Mouse (Mus musculus): ENCODE measurements around the gene Npr3. TPM values are rescaled to one million over a fixed set of nuclear protein-coding genes. Genes with fewer than 3 reads are reported as not detected.

The Npr3 gene
- polyA plus RNA-seq, 1 experiment from 2014 or later: 3.8 TPM

- no peak for ATAC-seq
- TF ChIP-seq CTCF (IDR thresholded peaks at IDR 0.05; ENCODE audit: low read depth): no peak
Observed at GRCm38 (mm10) chr15:11866918-11867317, 40.2 kb downstream of the Npr3 start.

DNA sequence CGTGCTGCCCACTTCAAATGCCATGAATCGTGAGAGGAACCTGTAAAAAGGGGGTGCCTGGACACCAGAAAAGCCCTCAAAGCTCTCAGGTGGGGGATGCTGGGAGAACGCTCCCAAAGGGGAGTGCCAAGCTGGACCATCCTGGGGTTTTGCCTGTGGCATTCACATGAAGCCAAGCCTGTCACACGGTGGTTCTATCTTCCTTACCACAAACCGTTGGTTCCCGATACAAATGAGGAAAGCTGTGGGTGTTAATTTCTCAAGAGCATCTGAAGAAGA is 43.6 kb downstream of the Npr3 start:
- Histone ChIP-seq H3K36me3 (ENCODE audit: control insufficient read depth, insufficient read depth) (no peaks in the 10 kb centered on the region; the same call in 1 of the 2 replicates), H3K4me2 (replicated peaks; ENCODE audit: low read depth) (no peak overlapping the region), H3K4me1 (replicated peaks; ENCODE audit: control insufficient read depth, insufficient read depth, low read length) (no peaks in the 10 kb centered on the region), H3K4me3 (ENCODE audit: low read depth, low read length) (no peak overlapping the region), H3K27me3 (replicated peaks; ENCODE audit: control insufficient read depth, insufficient read depth, low read length) (no peaks in the 10 kb centered on the region), H3K9me3 (ENCODE audit: control insufficient read depth) (no peaks in the 10 kb centered on the region), H3K27ac (ENCODE audit: low read depth, low read length) (no peak overlapping the region), H3K9ac (ENCODE audit: low read depth, low read length) (no peak overlapping the region)
- 90% methylated on average over 6 of the region's 6 CpGs for WGBS
- no peak for ATAC-seq
- TF ChIP-seq CTCF (IDR thresholded peaks at IDR 0.05; ENCODE audit: low read depth): no peak

More at GRCm38 (mm10) chr15:11866918-11867317, 40.2 kb downstream of the Npr3 start:
- Histone ChIP-seq H3K36me3 (ENCODE audit: control insufficient read depth, insufficient read depth) (no peaks in the 10 kb centered on the region), H3K4me2 (replicated peaks; ENCODE audit: low read depth) (no peak overlapping the region), H3K27ac (ENCODE audit: low read depth, low read length) (no peak overlapping the region), H3K9me3 (ENCODE audit: control insufficient read depth) (no peaks in the 10 kb centered on the region), H3K4me3 (ENCODE audit: low read depth, low read length) (no peak overlapping the region), H3K9ac (ENCODE audit: low read depth, low read length) (no peak overlapping the region), H3K27me3 (replicated peaks; ENCODE audit: control insufficient read depth, insufficient read depth, low read length) (no peaks in the 10 kb centered on the region), H3K4me1 (replicated peaks; ENCODE audit: control insufficient read depth, insufficient read depth, low read length) (no peaks in the 10 kb centered on the region)
- WGBS: 82% methylated on average over 3 of the region's 3 CpGs

GRCm38 (mm10) chr15:11862785-11863539 is 44.1 kb downstream of the Npr3 start:
- H3K4me2 ChIP-seq (replicated peaks; ENCODE audit: low read depth): no peak overlapping the region
- no peak for ATAC-seq
- no peaks in the 10 kb centered on the region for H3K4me1 ChIP-seq (replicated peaks; ENCODE audit: control insufficient read depth, insufficient read depth, low read length)
- no peaks in the 10 kb centered on the region; the same call in 1 of the 2 replicates for H3K36me3 ChIP-seq (ENCODE audit: control insufficient read depth, insufficient read depth)
- no peak overlapping the region for H3K9ac ChIP-seq (ENCODE audit: low read depth, low read length)
- no peaks in the 10 kb centered on the region for H3K27me3 ChIP-seq (replicated peaks; ENCODE audit: control insufficient read depth, insufficient read depth, low read length)
- TF ChIP-seq CTCF (IDR thresholded peaks at IDR 0.05; ENCODE audit: low read depth): no peak
- H3K4me3 ChIP-seq (ENCODE audit: low read depth, low read length): no peak overlapping the region
- no peaks in the 10 kb centered on the region for H3K9me3 ChIP-seq (ENCODE audit: control insufficient read depth)
- no peak overlapping the region for H3K27ac ChIP-seq (ENCODE audit: low read depth, low read length)
- 66% methylated on average over 15 of the region's 15 CpGs for WGBS

DNA sequence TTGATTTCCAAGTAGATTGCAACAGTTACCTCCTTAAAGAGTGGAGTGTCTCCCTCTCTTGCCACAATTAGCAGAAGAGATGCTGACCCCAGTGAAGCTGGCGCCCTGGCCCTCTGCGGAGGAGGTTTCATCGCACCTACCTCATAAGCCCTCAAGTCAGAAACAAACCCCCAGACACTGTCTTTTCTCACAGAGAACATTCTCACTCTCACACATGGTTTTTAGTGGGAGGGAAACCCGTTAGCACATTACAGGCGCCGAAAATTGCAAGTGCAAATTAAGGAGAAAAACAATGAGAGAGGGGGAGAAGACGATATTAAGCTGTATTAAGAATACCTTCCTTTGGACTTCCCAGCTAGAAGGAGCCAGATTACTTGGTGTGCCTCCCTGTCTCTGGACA is 44.8 kb downstream of the Npr3 start:
- no peak for ATAC-seq
- H3K4me1 ChIP-seq (replicated peaks; ENCODE audit: control insufficient read depth, insufficient read depth, low read length): no peaks in the 10 kb centered on the region
- H3K36me3 ChIP-seq (ENCODE audit: control insufficient read depth, insufficient read depth): no peaks in the 10 kb centered on the region; the same call in 1 of the 2 replicates
- no peak overlapping the region for H3K9ac ChIP-seq (ENCODE audit: low read depth, low read length)
- no peak for TF ChIP-seq CTCF (IDR thresholded peaks at IDR 0.05; ENCODE audit: low read depth)
- H3K27me3 ChIP-seq (replicated peaks; ENCODE audit: control insufficient read depth, insufficient read depth, low read length): no peaks in the 10 kb centered on the region
- H3K4me3 ChIP-seq (ENCODE audit: low read depth, low read length): no peak overlapping the region
- no peak overlapping the region for H3K27ac ChIP-seq (ENCODE audit: low read depth, low read length)
- H3K9me3 ChIP-seq (ENCODE audit: control insufficient read depth): no peaks in the 10 kb centered on the region
- no peak overlapping the region for H3K4me2 ChIP-seq (replicated peaks; ENCODE audit: low read depth)
- WGBS: 88% methylated on average over 7 of the region's 7 CpGs

DNA sequence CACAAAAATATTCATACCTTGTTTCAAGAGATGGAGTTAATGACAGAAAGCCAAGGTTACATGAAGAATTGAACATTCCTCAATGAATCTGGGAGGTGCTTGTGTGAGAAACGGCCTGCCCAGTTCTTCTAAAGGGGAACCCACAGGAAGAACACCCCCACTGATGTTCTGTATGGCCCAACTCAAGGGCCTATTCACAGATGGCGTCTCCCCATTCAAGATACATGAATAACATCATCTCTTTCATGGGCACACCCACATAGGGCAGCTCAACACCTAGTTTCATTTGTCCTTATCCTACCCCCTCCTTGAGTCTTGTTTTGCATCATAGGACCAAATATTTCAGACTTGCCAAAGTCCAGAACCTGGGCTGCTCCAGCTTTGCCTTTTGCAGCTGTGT is 46.8 kb downstream of the Npr3 start:
- no peaks in the 10 kb centered on the region for H3K9me3 ChIP-seq (ENCODE audit: control insufficient read depth)
- no peak for ATAC-seq
- H3K4me2 ChIP-seq (replicated peaks; ENCODE audit: low read depth): no peak overlapping the region
- no peak for TF ChIP-seq CTCF (IDR thresholded peaks at IDR 0.05; ENCODE audit: low read depth)
- no peaks in the 10 kb centered on the region for H3K27me3 ChIP-seq (replicated peaks; ENCODE audit: control insufficient read depth, insufficient read depth, low read length)
- H3K9ac ChIP-seq (ENCODE audit: low read depth, low read length): no peak overlapping the region
- no peaks in the 10 kb centered on the region; the same call in 1 of the 2 replicates for H3K36me3 ChIP-seq (ENCODE audit: control insufficient read depth, insufficient read depth)
- H3K27ac ChIP-seq (ENCODE audit: low read depth, low read length): no peak overlapping the region
- no peaks in the 10 kb centered on the region for H3K4me1 ChIP-seq (replicated peaks; ENCODE audit: control insufficient read depth, insufficient read depth, low read length)
- H3K4me3 ChIP-seq (ENCODE audit: low read depth, low read length): no peak overlapping the region
- WGBS: 85% methylated on average over 2 of the region's 2 CpGs

- H3K4me3 ChIP-seq (ENCODE audit: low read depth, low read length): no peak overlapping the region
Observed at GRCm38 (mm10) chr15:11859829-11860228, 47.3 kb downstream of the Npr3 start.

More at GRCm38 (mm10) chr15:11859829-11860228, 47.3 kb downstream of the Npr3 start:
- no peaks in the 10 kb centered on the region for H3K9me3 ChIP-seq (ENCODE audit: control insufficient read depth)
- H3K4me1 ChIP-seq (replicated peaks; ENCODE audit: control insufficient read depth, insufficient read depth, low read length): no peaks in the 10 kb centered on the region
- H3K27me3 ChIP-seq (replicated peaks; ENCODE audit: control insufficient read depth, insufficient read depth, low read length): no peaks in the 10 kb centered on the region
- no peak for ATAC-seq
- no peaks in the 10 kb centered on the region; the same call in 1 of the 2 replicates for H3K36me3 ChIP-seq (ENCODE audit: control insufficient read depth, insufficient read depth)
- H3K27ac ChIP-seq (ENCODE audit: low read depth, low read length): no peak overlapping the region
- no peak for TF ChIP-seq CTCF (IDR thresholded peaks at IDR 0.05; ENCODE audit: low read depth)
- H3K9ac ChIP-seq (ENCODE audit: low read depth, low read length): no peak overlapping the region
- WGBS: 93% methylated on average over 3 of the region's 3 CpGs
- no peak overlapping the region for H3K4me2 ChIP-seq (replicated peaks; ENCODE audit: low read depth)
